Mouse (Mus musculus) CD8-positive naive resting alpha-beta T cell, adult 57 days (primary cell): ENCODE measurements around the gene Ptgir. TPM values are rescaled to one million over a fixed set of nuclear protein-coding genes. Genes with fewer than 3 reads are reported as not detected.

Source experiments
- total RNA-seq: library from RNA; stranded (reverse); gene quantifications from one replicate; pipeline ENCODE4 v1.2.4, GENCODE M21; 2023

Ptgir gene
- total RNA-seq: 0.31 TPM

GRCm38 (mm10) chr7:16906281-16906680 is at the start of gene Ptgir:
Ptgir (plus strand) TSS chr7:16906490.

GRCm38 (mm10) chr7:16875310-16875325 is 31.2 kb upstream of the Ptgir start, which contains the start of gene Dact3:
Dact3 (plus strand) TSS chr7:16875317.

GRCm38 (mm10) chr7:16891641-16892351 is 14.5 kb upstream of the Ptgir start, which contains the start of gene Gng8:
Gng8 (plus strand) TSS chr7:16891786.

GRCm38 (mm10) chr7:16924037-16924834 is 17.9 kb downstream of the Ptgir start, which contains the start of gene Calm3:
Calm3 (minus strand) TSS chr7:16924114.

GRCm38 (mm10) chr7:16944061-16944807 is 37.9 kb downstream of the Ptgir start, which contains the start of gene Pnmal2:
Pnmal2 (plus strand) TSS chr7:16944682.

GRCm38 (mm10) chr7:16959539-16960187 is 53.4 kb downstream of the Ptgir start, which contains the start of gene Pnmal1:
Pnmal1 (plus strand) TSS chr7:16959679.

Other genes starting within 250 kb of the Ptgir start
- not detected for gene Ceacam15, start 230.8 kb upstream of the Ptgir start, total RNA-seq
- not detected for gene Ceacam9, start 184.6 kb upstream of the Ptgir start, total RNA-seq
- gene Ap2s1, start 168.1 kb upstream of the Ptgir start, total RNA-seq: 68.3 TPM
- gene Slc1a5, start 125.2 kb upstream of the Ptgir start, total RNA-seq: 164 TPM
- gene Strn4, start 90.6 kb upstream of the Ptgir start, total RNA-seq: 126 TPM
- 21.0 TPM for gene Fkrp, start 89.8 kb upstream of the Ptgir start, total RNA-seq
- gene Prkd2, start 63.6 kb upstream of the Ptgir start, total RNA-seq: 231 TPM
- gene Dact3, start 31.2 kb upstream of the Ptgir start, total RNA-seq: 0.34 TPM
- not detected for gene Gng8, start 14.7 kb upstream of the Ptgir start, total RNA-seq
- 91.8 TPM for gene Calm3, start 17.6 kb downstream of the Ptgir start, total RNA-seq
- not detected for gene Pnmal2, start 38.2 kb downstream of the Ptgir start, total RNA-seq
- not detected for gene Pnmal1, start 53.2 kb downstream of the Ptgir start, total RNA-seq
- 1.2 TPM for gene Gm42372, start 76.6 kb downstream of the Ptgir start, total RNA-seq
- 0.09 TPM for gene Ccdc8, start 86.2 kb downstream of the Ptgir start, total RNA-seq
- 85.9 TPM for gene Ppp5c, start 121.4 kb downstream of the Ptgir start, total RNA-seq
- gene Hif3a, start 155.9 kb downstream of the Ptgir start, total RNA-seq: not detected
- not detected for gene Psg16, start 167.6 kb downstream of the Ptgir start, total RNA-seq
- not detected for gene Ceacam3, start 243.8 kb downstream of the Ptgir start, total RNA-seq